Mouse (Mus musculus): ENCODE measurements at regions not wholly inside any gene's neighbourhood (a gene's known extent, or its start where the extent isn't known, plus 50 kb on each side); places are given as distances from the start of the nearest gene placed in this dataset.

- TF ChIP-seq CTCF (conservative IDR thresholded peaks at IDR 0.05; ENCODE audit: low read length) (no peak), NANOG (IDR thresholded peaks at IDR 0.05; ENCODE audit: borderline replicate concordance, low read length) (no peak)
These were observed 115.5 kb upstream of the Twist2 start for GRCm38 (mm10) chr1:91685789-91686188.
